Comparison of ENCODE assay signal across 8 mouse cellular contexts in the genomic region with DNA sequence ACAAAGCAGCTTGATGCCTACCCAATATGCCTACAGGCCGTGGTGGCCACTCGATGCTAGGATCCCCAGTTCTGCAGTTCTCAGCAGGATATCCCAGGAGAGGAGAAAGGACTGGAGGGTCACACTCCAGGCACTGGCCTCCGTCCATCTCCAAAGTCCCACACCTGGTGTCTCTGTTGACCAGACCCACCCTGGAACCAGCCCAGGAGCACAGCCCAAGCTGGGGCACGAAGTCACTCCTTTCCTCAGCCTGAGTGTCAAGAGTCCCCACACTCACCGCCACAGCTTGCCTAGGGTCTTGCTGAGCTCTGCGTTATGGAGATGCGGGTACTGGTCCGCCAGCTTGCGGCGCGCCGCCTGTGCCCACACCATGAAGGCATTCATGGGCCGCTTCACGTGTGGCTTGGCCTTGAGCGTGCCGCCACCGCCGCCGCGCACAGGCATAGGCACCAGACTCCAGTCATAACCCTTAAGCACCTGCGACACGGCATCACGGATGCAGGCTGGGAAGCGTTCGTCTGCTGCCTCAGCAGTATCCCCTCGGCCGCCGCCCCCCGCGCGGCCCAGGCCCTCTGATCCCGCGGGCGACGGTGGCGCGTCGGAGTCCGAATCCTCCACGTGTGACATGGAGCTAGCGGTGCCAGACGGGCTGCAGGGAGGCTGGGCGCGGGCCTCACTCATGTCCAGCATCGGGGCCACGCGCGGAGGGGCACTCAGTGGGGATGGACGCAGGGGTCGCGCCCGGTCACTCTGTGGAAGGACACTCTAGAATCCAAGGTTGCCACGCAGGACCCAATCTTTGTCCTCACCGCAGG. TPM values are rescaled to one million over a fixed set of nuclear protein-coding genes. Genes with fewer than 3 reads are reported as not detected.
DNase-seq lines count a peak whose midpoint lies in the region; ATAC-seq and TF ChIP-seq lines count a peak whose summit lies in the region.

No protein-coding gene starts in this region.

- H3K9ac ChIP-seq in liver, embryonic 11.5 days (ENCODE audit: low read depth, low read length): no peak overlapping the region
- H3K9ac ChIP-seq in stomach, embryonic 16.5 days (ENCODE audit: low read length): peak overlapping the region; percentile 68

- H3K36me3 ChIP-seq in forebrain, embryonic 10.5 days (replicated peaks): peaks cover 11% of the 10 kb centered on the region
- H3K36me3 ChIP-seq in liver, embryonic 11.5 days (ENCODE audit: control insufficient read depth, insufficient read depth, low read length): no peaks in the 10 kb centered on the region
- H3K36me3 ChIP-seq in stomach, embryonic 16.5 days (ENCODE audit: control insufficient read depth, insufficient read depth, low read length): no peaks in the 10 kb centered on the region

- H3K9me3 ChIP-seq in forebrain, embryonic 10.5 days: no peaks in the 10 kb centered on the region
- H3K9me3 ChIP-seq in liver, embryonic 11.5 days (ENCODE audit: control insufficient read depth, low read length): no peaks in the 10 kb centered on the region
- no peaks in the 10 kb centered on the region for H3K9me3 ChIP-seq in stomach, embryonic 16.5 days (replicated peaks; ENCODE audit: control insufficient read depth, low read length)

- peak; percentile 4 for ATAC-seq in Patski
- peak; percentile 18 for ATAC-seq in liver, embryonic 11.5 days (replicated peaks; ENCODE audit: low FRiP score)
- ATAC-seq in stomach, embryonic 16.5 days (ENCODE audit: insufficient read depth, low FRiP score): peak; percentile 2; the same call in 1 of the 2 replicates

- peaks cover 66% of the 10 kb centered on the region for H3K4me1 ChIP-seq in forebrain, embryonic 10.5 days
- H3K4me1 ChIP-seq in liver, embryonic 11.5 days (replicated peaks; ENCODE audit: control insufficient read depth, insufficient read depth, low read length): peaks cover 13% of the 10 kb centered on the region
- H3K4me1 ChIP-seq in stomach, embryonic 16.5 days (ENCODE audit: control insufficient read depth, insufficient read depth, low read length): peaks cover 17% of the 10 kb centered on the region

- no peaks in the 10 kb centered on the region for H3K27me3 ChIP-seq in Patski
- H3K27me3 ChIP-seq in forebrain, embryonic 10.5 days (ENCODE audit: poor library complexity, severe bottlenecking): peaks cover 93% of the 10 kb centered on the region
- H3K27me3 ChIP-seq in liver, embryonic 11.5 days (replicated peaks; ENCODE audit: control insufficient read depth, insufficient read depth, low read length): peaks cover 51% of the 10 kb centered on the region
- H3K27me3 ChIP-seq in stomach, embryonic 16.5 days (ENCODE audit: control insufficient read depth, insufficient read depth, low read length): peaks cover 21% of the 10 kb centered on the region

- 2% methylated on average over 54 of the region's 54 CpGs for WGBS in forebrain, embryonic 10.5 days
- WGBS in liver, embryonic 11.5 days: 7% methylated on average over 54 of the region's 54 CpGs
- 5% methylated on average over 54 of the region's 54 CpGs for WGBS in stomach, embryonic 16.5 days

- peak overlapping the region; percentile 92 for H3K4me2 ChIP-seq in liver, embryonic 11.5 days
- peak overlapping the region; percentile 95 for H3K4me2 ChIP-seq in stomach, embryonic 16.5 days (ENCODE audit: low read depth, low read length)

- POLR2A ChIA-PET in Patski (lab: Charles Lee): interaction anchor here (0.9 to 2.8 kb wide), 6 partner anchors 8 to 34 kb away, joined by 3 to 14 read pairs (median 4); partner anchors contain the start of gene Lmf1

- intact Hi-C loops in left cerebral cortex, postnatal 14 days (cut with DNase I): loop anchor here (2.0 to 10.0 kb wide), 4 partner anchors 52 to 225 kb away; partner anchors contain the start of genes AC134908.4, Fam173a and Metrn

- peak overlapping the region; percentile 97 for H3K27ac ChIP-seq in layer of hippocampus, adult 2 months
- peak overlapping the region; percentile 81 for H3K27ac ChIP-seq in forebrain, embryonic 10.5 days
- H3K27ac ChIP-seq in liver, embryonic 11.5 days (ENCODE audit: low read depth, low read length): no peak overlapping the region
- no peak overlapping the region for H3K27ac ChIP-seq in stomach, embryonic 16.5 days (ENCODE audit: low read length)

- TF ChIP-seq CTCF in layer of hippocampus, adult 2 months (conservative IDR thresholded peaks at IDR 0.05): no peak
- TF ChIP-seq CTCF in Patski (IDR thresholded peaks at IDR 0.05): no peak

- in situ Hi-C loops in Patski (cut with MboI; ENCODE audit: low pct_unique_long_range_greater_than_20kb): loop anchor here (5.0 kb wide), 1 partner anchor 127 kb away; no protein-coding TSS in a partner anchor

- DNase-seq in layer of hippocampus, adult 2 months (ENCODE audit: low spot score in 2 of 2): no peak
- DNase-seq in layer of hippocampus, adult 11-12 months (ENCODE audit: low spot score): no peak
- no peak for DNase-seq in Patski (ENCODE audit: low read depth, low spot score)
- DNase-seq in forebrain, embryonic 10.5 days (ENCODE audit: extremely low spot score, low spot score): no peak
- DNase-seq in liver, embryonic 11.5 days (ENCODE audit: low spot score): no peak
- DNase-seq in urinary bladder, adult 2 months (ENCODE audit: low spot score): no peak
- DNase-seq in left cerebral cortex, postnatal 14 days (ENCODE audit: low spot score in 2 of 2): no peak

- CTCF ChIA-PET in Patski (lab: Charles Lee): interaction anchor here (0.8 to 1.5 kb wide), 4 partner anchors 9 to 32 kb away, joined by 3 to 5 read pairs (median 4); partner anchors contain the start of gene Lmf1

- peak overlapping the region; percentile 73 for H3K4me3 ChIP-seq in layer of hippocampus, adult 2 months
- peak overlapping the region; percentile 73 for H3K4me3 ChIP-seq in forebrain, embryonic 10.5 days
- peak overlapping the region; percentile 57 for H3K4me3 ChIP-seq in liver, embryonic 11.5 days (ENCODE audit: low read depth, low read length)
- peak overlapping the region; percentile 43 for H3K4me3 ChIP-seq in stomach, embryonic 16.5 days (replicated peaks; ENCODE audit: low read length)

RNA-seq across cellular contexts. Expression of gene Sox8, which starts 0.4 kb away (rescaled TPM):
- total RNA-seq in layer of hippocampus, adult 2 months (2021): 10 to 100 TPM; 47.7 to 55.7 TPM
- 16.7 TPM for polyA plus RNA-seq in Patski (2021)
- polyA plus RNA-seq in forebrain, embryonic 10.5 days (2016; fragmentation: Nextera tagmentation; extraction: Ambion mirVana): 10.9 and 12.1 TPM in 2 replicates
- polyA plus RNA-seq in liver, embryonic 11.5 days (2014; fragmentation: Nextera tagmentation; extraction: Ambion mirVana): 2.4 and 3.0 TPM in 2 replicates
- 3.0 and 3.3 TPM in 2 replicates for polyA plus RNA-seq in stomach, embryonic 16.5 days (2015; fragmentation: Nextera tagmentation; extraction: Ambion mirVana)
- 1.2 and 1.5 TPM in 2 replicates for polyA plus RNA-seq in urinary bladder, adult 2 months (2012; rRNA removed)
- 10 to 100 TPM; 62.2 to 70.1 TPM for total RNA-seq in left cerebral cortex, postnatal 14 days (2021)

RNA-seq across cellular contexts. Expression of gene Lmf1, which starts 8.8 kb away (rescaled TPM):
- total RNA-seq in layer of hippocampus, adult 2 months (2021): 10 to 100 TPM; 25.5 to 31.2 TPM
- 40.2 TPM for polyA plus RNA-seq in Patski (2021)
- 22.0 and 24.0 TPM in 2 replicates for polyA plus RNA-seq in forebrain, embryonic 10.5 days (2016; fragmentation: Nextera tagmentation; extraction: Ambion mirVana)
- 23.8 and 29.1 TPM in 2 replicates for polyA plus RNA-seq in liver, embryonic 11.5 days (2014; fragmentation: Nextera tagmentation; extraction: Ambion mirVana)
- 27.0 and 28.9 TPM in 2 replicates for polyA plus RNA-seq in stomach, embryonic 16.5 days (2015; fragmentation: Nextera tagmentation; extraction: Ambion mirVana)
- polyA plus RNA-seq in urinary bladder, adult 2 months (2012; rRNA removed): 12.5 and 16.6 TPM in 2 replicates
- total RNA-seq in left cerebral cortex, postnatal 14 days (2021): 10 to 100 TPM; 22.1 to 23.4 TPM

Comparison
In these comparisons a context has a peak if more than half of its experiments do, and no peak if none do; other contexts are left out.
1. H3K27ac ChIP-seq: peak in layer of hippocampus, adult 2 months (single experiment) and forebrain, embryonic 10.5 days (single experiment); none in liver, embryonic 11.5 days (single experiment) and stomach, embryonic 16.5 days (single experiment).
2. Peak in every context shown above with its lines, with median percentiles within 50 percentile points of each other: H3K4me3 ChIP-seq and ATAC-seq.